Mouse (Mus musculus): Measurements from ENCODE around the gene Flrt1. TPM values are rescaled to one million over a fixed set of nuclear protein-coding genes. Genes with fewer than 3 reads are reported as not detected.

The Flrt1 gene
- total RNA-seq (2021) = under 1 TPM; 0.31 to 0.35 TPM
- long read RNA-seq, experiment 1, partial matches to known transcripts = 0 of 2 reads
- long read RNA-seq, experiment 1, other reads (novel, unspliced or antisense) = 2 of 2 reads
- long read RNA-seq, experiment 2, partial matches to known transcripts = 0 of 3 reads
- long read RNA-seq, experiment 2, other reads (novel, unspliced or antisense) = 3 of 3 reads

GRCm38 (mm10) chr19:7105544-7105943 lies at the start of gene Flrt1:
Flrt1 (minus strand) TSS chr19:7105729.
- DNase-seq = no peak

GRCm38 (mm10) chr19:7155196-7155595 lies 49.7 kb upstream of the Flrt1 start:
- peak; percentile 47 for DNase-seq

- DNase-seq = peak; percentile 77
Observed at GRCm38 (mm10) chr19:7153232-7153631, 47.7 kb upstream of the Flrt1 start.

GRCm38 (mm10) chr19:7151927-7152653 lies 46.6 kb upstream of the Flrt1 start:
- DNase-seq = no peak

GRCm38 (mm10) chr19:7151300-7151926 lies 45.9 kb upstream of the Flrt1 start:
- DNase-seq = no peak

GRCm38 (mm10) chr19:7149158-7149685 lies 43.7 kb upstream of the Flrt1 start:
- no peak for DNase-seq

GRCm38 (mm10) chr19:7148541-7149085 lies 43.1 kb upstream of the Flrt1 start:
- no peak for DNase-seq

GRCm38 (mm10) chr19:7148096-7148495 lies 42.6 kb upstream of the Flrt1 start:
- no peak for DNase-seq

- no peak for DNase-seq
Observed at GRCm38 (mm10) chr19:7146376-7146775, 40.8 kb upstream of the Flrt1 start.

- no peak for DNase-seq
Observed at GRCm38 (mm10) chr19:7144458-7144857, 38.9 kb upstream of the Flrt1 start.

- DNase-seq = peak; percentile 51
Observed at GRCm38 (mm10) chr19:7143854-7144253, 38.3 kb upstream of the Flrt1 start.

GRCm38 (mm10) chr19:7142207-7142915 lies 36.8 kb upstream of the Flrt1 start:
- DNase-seq = no peak

- DNase-seq = no peak
Observed at GRCm38 (mm10) chr19:7140856-7141421, 35.4 kb upstream of the Flrt1 start.

GRCm38 (mm10) chr19:7140373-7140772 lies 34.8 kb upstream of the Flrt1 start:
- peak; percentile 58 for DNase-seq

- DNase-seq = no peak
Observed at GRCm38 (mm10) chr19:7139321-7139720, 33.8 kb upstream of the Flrt1 start.

- DNase-seq = no peak
Observed at GRCm38 (mm10) chr19:7138327-7138726, 32.8 kb upstream of the Flrt1 start.

- DNase-seq = no peak
Observed at GRCm38 (mm10) chr19:7136714-7137498, 31.4 kb upstream of the Flrt1 start.

GRCm38 (mm10) chr19:7136016-7136415 lies 30.5 kb upstream of the Flrt1 start:
- DNase-seq = no peak

GRCm38 (mm10) chr19:7135525-7135924 lies 30.0 kb upstream of the Flrt1 start:
- DNase-seq = no peak

- peak; percentile 84 for DNase-seq
Observed at GRCm38 (mm10) chr19:7134631-7135091, 29.1 kb upstream of the Flrt1 start.

GRCm38 (mm10) chr19:7133436-7133835 lies 27.9 kb upstream of the Flrt1 start:
- no peak for DNase-seq

All from gastrocnemius, postnatal 25 days (tissue).